Mouse (Mus musculus): ENCODE data around the gene Stk16. TPM values are rescaled to one million over a fixed set of nuclear protein-coding genes. Genes with fewer than 3 reads are reported as not detected.

Stk16 gene
- 100 to 1,000 TPM in 1 of 2 experiments, 10 to 100 TPM in 1; 92.3 to 125 TPM for polyA plus RNA-seq (2017; shearing (Covaris generic))

GRCm38 (mm10) chr1:75210136-75211087 lies at the start of gene Stk16, which contains the start of gene Glb1l:
Stk16 (plus strand) TSS chr1:75210838.
Glb1l (minus strand) TSS chr1:75210813.

GRCm38 (mm10) chr1:75168472-75169464 lies 41.9 kb upstream of the Stk16 start, which contains the start of gene Zfand2b:
Zfand2b (plus strand) TSS chr1:75168646.

GRCm38 (mm10) chr1:75180105-75180590 lies 30.5 kb upstream of the Stk16 start, which contains the start of gene Abcb6:
Abcb6 (minus strand) TSS chr1:75180392.

GRCm38 (mm10) chr1:75191622-75192402 lies 18.8 kb upstream of the Stk16 start, which contains the start of the genes Ankzf1 and Atg9a:
Ankzf1 (plus strand) TSS chr1:75192151.
Atg9a (minus strand) TSS chr1:75192196.

GRCm38 (mm10) chr1:75219531-75219930 lies 8.9 kb downstream of the Stk16 start, which contains the start of gene Tuba4a:
Tuba4a (minus strand) TSS chr1:75219865.

GRCm38 (mm10) chr1:75231664-75232152 lies 21.1 kb downstream of the Stk16 start, which contains the start of gene A630095N17Rik:
A630095N17Rik (minus strand) TSS chr1:75232102.

GRCm38 (mm10) chr1:75236117-75237050 lies 25.7 kb downstream of the Stk16 start, which contains the start of gene Dnajb2:
Dnajb2 (plus strand) TSS chr1:75236406.

GRCm38 (mm10) chr1:75264091-75264880 lies 53.6 kb downstream of the Stk16 start, which contains the start of gene Ptprn:
Ptprn (minus strand) TSS chr1:75264502.

Other genes with a start within 250 kb of the Stk16 start
- gene Nhej1, start 85.6 kb upstream of the Stk16 start, polyA plus RNA-seq (2017; shearing (Covaris generic)), result 1 to 10 TPM; 7.1 to 8.1 TPM
- gene Slc23a3, start 76.9 kb upstream of the Stk16 start, polyA plus RNA-seq (2017; shearing (Covaris generic)), result under 1 TPM; 0.43 to 0.50 TPM
- gene Cnppd1, start 68.1 kb upstream of the Stk16 start, polyA plus RNA-seq (2017; shearing (Covaris generic)), result 100 to 1,000 TPM; 145 to 164 TPM
- 100 to 1,000 TPM in 1 of 2 experiments, 10 to 100 TPM in 1; 80.2 to 109 TPM for gene Retreg2, start 68.1 kb upstream of the Stk16 start, polyA plus RNA-seq (2017; shearing (Covaris generic))
- gene Zfand2b, start 42.2 kb upstream of the Stk16 start, polyA plus RNA-seq (2017; shearing (Covaris generic)), result 10 to 100 TPM; 69.6 to 84.5 TPM
- 1 to 10 TPM; 2.4 to 6.6 TPM for gene Abcb6, start 30.4 kb upstream of the Stk16 start, polyA plus RNA-seq (2017; shearing (Covaris generic))
- 10 to 100 TPM; 25.2 to 30.8 TPM for gene Ankzf1, start 18.7 kb upstream of the Stk16 start, polyA plus RNA-seq (2017; shearing (Covaris generic))
- gene Atg9a, start 18.6 kb upstream of the Stk16 start, polyA plus RNA-seq (2017; shearing (Covaris generic)), result 10 to 100 TPM; 21.3 to 23.5 TPM
- gene Glb1l, start within 50 bp of the Stk16 start, polyA plus RNA-seq (2017; shearing (Covaris generic)), result 10 to 100 TPM in 1 of 2 experiments, 1 to 10 TPM in 1; 8.6 to 14.6 TPM
- gene Tuba4a, start 9.0 kb downstream of the Stk16 start, polyA plus RNA-seq (2017; shearing (Covaris generic)), result 100 to 1,000 TPM; 213 to 315 TPM
- not detected for gene A630095N17Rik, start 21.3 kb downstream of the Stk16 start, polyA plus RNA-seq (2017; shearing (Covaris generic))
- 10 to 100 TPM; 10.8 to 14.4 TPM for gene Dnajb2, start 25.6 kb downstream of the Stk16 start, polyA plus RNA-seq (2017; shearing (Covaris generic))
- under 1 TPM; 0.18 to 0.71 TPM for gene Ptprn, start 53.7 kb downstream of the Stk16 start, polyA plus RNA-seq (2017; shearing (Covaris generic))
- gene Resp18, start 67.6 kb downstream of the Stk16 start, polyA plus RNA-seq (2017; shearing (Covaris generic)), result not detected
- gene Dnpep, start 107.2 kb downstream of the Stk16 start, polyA plus RNA-seq (2017; shearing (Covaris generic)), result 10 to 100 TPM; 71.2 TPM
- under 1 TPM in 1 of 2 experiments, not detected in 1; 0.16 TPM for gene Des, start 149.5 kb downstream of the Stk16 start, polyA plus RNA-seq (2017; shearing (Covaris generic))
- under 1 TPM; 0.29 to 0.54 TPM for gene Speg, start 164.5 kb downstream of the Stk16 start, polyA plus RNA-seq (2017; shearing (Covaris generic))
- gene Gmppa, start 225.1 kb downstream of the Stk16 start, polyA plus RNA-seq (2017; shearing (Covaris generic)), result 10 to 100 TPM; 68.6 to 74.4 TPM
- gene Asic4, start 239.6 kb downstream of the Stk16 start, polyA plus RNA-seq (2017; shearing (Covaris generic)), result under 1 TPM in 1 of 2 experiments, not detected in 1; 0.07 TPM